Mouse (Mus musculus): ENCODE measurements at regions not wholly inside any gene's neighbourhood (a gene's known extent, or its start where the extent isn't known, plus 50 kb on each side); places are given as distances from the start of the nearest gene placed in this dataset.

DNA sequence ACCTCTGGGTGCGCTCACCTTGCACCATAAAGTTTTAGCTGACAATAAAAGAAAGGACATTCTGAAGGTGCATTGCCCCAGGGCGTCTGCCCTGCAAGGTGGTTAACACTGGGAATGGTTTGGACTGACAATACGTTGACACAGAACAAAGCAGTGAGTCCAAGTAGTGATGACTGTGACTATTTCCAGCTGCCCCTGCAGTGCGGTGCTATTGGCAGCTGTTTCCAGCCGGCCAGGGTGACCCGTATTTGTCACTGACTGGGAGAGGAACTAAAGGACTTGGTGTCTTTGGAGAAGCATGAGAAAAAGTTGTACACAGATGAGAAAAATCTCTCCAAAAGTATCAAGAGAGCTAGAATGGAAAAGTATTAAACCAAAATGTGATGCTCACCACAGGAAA, 52.0 kb upstream of the Vtcn1 start:
- DNase-seq = no peak

GRCm38 (mm10) chr3:100771363-100771762, 53.9 kb upstream of the Vtcn1 start:
- DNase-seq = no peak

DNA sequence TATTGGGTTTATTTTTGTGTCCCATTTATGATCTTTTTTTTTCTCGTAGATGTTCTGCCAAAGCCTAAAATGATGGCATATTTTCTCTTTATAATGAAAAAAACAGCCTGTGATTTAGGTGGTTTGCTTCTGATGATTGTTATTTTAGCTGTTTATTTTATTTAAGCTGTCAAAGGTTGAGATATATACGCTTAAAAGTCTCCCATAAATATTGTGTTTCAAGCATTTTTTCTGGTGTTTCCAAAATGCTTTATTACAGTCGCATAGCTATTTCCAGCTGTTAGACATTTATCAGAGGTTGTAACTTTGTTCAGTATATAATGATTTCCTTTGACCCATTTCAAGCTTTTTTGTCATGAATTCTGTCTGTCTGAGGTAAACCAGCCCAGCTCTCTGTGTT, 54.4 kb upstream of the Vtcn1 start:
- no peak for DNase-seq

- no peak for DNase-seq
Observed at GRCm38 (mm10) chr3:100769146-100769545, 56.1 kb upstream of the Vtcn1 start.

DNA sequence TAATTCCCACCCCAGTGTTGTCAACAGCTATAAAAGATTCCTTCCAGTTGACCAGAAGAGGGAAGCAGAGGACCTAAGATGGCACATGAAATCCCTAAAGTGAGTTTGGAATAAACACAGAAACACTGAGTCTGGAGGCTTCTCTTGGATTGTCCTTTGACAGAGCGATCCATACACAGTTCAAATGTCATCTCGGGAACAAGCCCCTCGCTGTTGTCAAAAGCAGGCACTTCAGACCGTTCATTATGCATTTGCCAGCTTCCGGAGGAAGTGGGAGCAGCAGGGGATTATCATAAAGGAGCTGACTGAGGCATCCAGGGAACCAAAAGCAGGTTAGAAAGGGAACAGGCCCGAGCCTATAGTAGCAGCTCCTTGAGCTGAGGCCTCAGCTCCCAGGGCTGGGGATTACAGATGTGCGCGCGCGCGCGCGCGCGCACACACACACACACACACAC, 57.1 kb upstream of the Vtcn1 start:
- no peak for DNase-seq

- DNase-seq = no peak
Observed at GRCm38 (mm10) chr3:100765323-100765722, 59.9 kb upstream of the Vtcn1 start.

GRCm38 (mm10) chr3:100762895-100763294, 62.4 kb upstream of the Vtcn1 start:
- DNase-seq = no peak

DNA sequence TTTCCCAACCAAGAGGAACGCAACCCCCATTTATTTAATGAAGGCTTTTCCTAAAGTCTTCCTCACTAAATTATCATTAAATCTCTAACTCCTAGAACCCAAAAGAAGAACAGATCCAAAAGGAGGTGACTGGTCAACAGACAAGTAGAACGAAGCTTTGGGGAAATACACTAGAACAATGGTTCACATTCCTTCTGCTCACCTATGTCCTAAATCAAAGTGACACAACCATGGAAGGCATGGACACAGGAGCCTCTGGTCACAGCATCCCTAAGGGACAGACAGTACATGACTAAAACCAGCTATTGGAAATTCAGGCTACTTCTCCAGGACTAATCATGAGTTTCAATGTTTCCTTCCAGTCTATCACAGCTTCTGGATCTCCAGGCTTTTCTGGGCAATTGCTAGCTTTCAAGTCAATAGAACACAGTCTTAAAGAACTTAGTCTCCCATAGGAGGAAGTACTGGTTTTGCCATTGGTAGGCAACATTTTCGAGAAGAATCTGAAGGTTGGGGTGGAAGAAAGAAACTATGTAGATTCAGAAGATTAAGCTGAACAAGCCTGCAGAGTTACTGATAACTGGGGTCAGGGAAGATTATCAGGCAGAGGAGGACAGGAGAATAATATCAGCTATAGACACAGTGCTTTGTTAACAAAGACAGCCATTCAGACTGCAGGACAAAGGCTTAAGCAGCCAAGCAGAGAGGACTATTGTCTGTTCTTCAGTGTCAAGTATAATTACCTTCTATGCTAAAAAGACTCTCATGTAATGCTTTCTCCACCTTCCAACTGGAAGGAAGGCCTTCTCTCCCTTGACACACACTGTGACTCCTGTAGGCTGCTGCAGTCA, 65.9 kb upstream of the Vtcn1 start:
- no peak for DNase-seq

- DNase-seq = no peak
Observed at GRCm38 (mm10) chr3:100754677-100755076, 69.4 kb upstream of the Man1a2 start.

GRCm38 (mm10) chr3:100751211-100751610, 65.9 kb upstream of the Man1a2 start:
- DNase-seq = no peak

- no peak for DNase-seq
Observed at GRCm38 (mm10) chr3:100748727-100749126, 63.4 kb upstream of the Man1a2 start.

GRCm38 (mm10) chr3:100748309-100748691, 63.0 kb upstream of the Man1a2 start:
- DNase-seq = no peak

- peak in 1 of 2 experiments; percentile 4 for DNase-seq
Observed at GRCm38 (mm10) chr3:100747421-100748308, 62.4 kb upstream of the Man1a2 start.

DNA sequence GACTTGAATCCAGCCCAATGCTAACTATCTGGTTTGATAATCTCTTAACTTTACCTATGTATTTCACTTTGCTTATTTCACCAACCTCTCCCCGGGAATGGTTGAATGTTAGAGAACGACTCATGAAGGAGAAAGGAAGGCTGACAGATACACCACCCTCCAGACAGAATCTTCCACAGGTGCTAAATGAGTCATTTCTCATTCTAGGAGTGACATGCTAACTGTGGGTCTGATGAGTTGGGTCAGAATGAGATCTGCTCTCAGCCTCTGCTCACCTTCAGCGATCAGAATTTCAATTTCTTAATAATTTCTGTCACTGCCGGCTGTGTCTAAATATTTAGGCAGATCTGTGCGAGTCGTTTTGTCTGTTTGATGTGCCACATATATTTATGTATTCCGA, 52.4 kb upstream of the Man1a2 start:
- DNase-seq = no peak

DNA sequence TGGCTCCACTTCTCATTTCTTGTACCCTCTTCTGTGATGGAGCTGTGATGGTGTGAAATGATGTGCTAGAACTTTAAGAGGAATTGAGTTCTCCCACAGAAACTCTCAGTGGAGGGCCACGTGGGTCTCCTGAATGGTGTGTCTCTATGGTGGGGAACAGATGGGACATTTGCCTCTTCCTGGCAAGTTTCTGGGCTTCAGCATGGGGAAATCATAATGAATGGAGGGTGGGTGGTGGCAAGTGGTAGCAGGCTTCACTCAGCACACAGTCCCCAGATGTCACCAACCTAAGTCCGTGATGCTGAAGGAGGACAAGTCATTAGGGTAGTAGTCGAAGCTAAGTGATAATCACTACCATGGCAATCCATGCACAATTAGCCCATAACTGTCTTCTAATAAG, 51.2 kb upstream of the Man1a2 start:
- DNase-seq = no peak
